Mouse (Mus musculus) hindlimb bud, embryonic 11.5 days (tissue): ENCODE data around the gene Sypl2.

ENCODE experiments used
- DNase-seq: peaks from one replicate; pipeline ENCODE4 v3.0.0-alpha.2; 2012; ENCODE audit warnings: low read depth, low spot score; ENCODE audit errors: extremely low spot score

The Sypl2 gene

DNA sequence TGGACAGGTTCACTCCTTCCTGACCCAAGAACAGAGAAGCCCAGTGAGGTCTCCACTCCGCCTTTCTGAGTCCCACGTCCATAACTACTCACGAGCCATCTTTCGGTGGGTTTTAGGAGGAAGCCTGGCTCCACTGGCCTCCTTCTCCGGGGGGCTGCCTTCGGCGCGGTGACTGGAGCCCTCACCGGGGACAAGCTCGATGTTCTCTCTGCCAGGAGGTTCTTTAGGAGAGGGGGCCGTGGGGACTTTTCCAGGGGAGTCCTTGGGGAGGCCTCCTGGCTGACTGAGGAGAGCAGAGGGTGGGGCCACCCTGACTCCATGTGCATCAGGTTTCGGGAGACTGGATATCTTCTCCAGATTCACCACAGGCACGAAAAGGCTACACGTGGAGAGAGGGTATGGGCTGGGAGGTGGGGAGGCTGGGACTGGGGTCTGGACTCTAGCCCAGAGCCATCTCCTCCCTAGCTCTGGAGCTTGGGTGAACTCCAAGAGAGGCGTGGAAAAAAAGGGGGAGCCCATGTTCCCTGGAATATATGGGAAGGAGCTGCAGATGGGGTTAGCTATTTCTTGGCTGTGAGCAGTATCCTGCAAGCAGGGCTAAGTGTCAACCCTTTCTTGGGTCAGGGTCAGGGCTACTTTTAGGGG, 19.6 kb downstream of the Sypl2 start:
- DNase-seq, result no peak

DNA sequence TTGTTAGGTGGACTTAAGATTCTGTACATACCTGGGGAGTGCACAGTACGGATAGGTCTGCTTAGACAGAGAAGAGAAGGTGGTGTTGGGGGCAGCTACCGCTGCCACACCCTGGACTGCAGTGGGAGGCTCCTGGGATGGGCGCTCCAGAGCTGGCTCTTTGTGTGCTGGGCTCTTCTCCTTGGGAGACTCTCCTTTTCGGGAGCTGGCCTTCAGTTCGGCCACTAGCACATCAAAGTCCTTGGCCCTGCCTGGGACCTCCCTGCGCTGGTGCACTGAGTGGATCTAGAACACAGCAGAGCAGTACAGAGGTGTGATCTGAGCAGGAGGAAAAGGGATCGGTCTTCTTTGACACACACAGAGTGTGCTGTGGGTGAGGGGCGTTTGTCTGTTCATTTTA, 20.8 kb downstream of the Sypl2 start:
- DNase-seq, result no peak

DNA sequence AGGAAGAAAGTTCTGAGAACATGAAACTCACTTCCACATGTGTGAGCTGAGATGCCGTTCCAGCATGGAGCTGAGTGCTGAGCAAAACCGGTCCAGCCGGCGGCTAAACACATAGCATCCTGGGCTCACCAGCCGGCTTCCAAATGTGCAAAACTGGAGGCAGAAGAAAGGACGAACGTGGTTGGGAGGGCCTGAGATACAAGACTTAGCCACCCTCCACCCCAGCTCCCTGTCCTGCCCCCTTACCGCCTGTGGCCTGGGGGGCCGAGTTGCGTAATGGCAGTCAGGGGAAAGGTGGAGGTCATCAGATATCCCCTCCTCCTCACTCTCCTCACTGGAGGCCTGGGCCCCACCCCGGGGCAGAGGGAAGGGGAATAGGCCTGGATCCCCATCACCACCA, 22.0 kb downstream of the Sypl2 start:
- no peak for DNase-seq

DNA sequence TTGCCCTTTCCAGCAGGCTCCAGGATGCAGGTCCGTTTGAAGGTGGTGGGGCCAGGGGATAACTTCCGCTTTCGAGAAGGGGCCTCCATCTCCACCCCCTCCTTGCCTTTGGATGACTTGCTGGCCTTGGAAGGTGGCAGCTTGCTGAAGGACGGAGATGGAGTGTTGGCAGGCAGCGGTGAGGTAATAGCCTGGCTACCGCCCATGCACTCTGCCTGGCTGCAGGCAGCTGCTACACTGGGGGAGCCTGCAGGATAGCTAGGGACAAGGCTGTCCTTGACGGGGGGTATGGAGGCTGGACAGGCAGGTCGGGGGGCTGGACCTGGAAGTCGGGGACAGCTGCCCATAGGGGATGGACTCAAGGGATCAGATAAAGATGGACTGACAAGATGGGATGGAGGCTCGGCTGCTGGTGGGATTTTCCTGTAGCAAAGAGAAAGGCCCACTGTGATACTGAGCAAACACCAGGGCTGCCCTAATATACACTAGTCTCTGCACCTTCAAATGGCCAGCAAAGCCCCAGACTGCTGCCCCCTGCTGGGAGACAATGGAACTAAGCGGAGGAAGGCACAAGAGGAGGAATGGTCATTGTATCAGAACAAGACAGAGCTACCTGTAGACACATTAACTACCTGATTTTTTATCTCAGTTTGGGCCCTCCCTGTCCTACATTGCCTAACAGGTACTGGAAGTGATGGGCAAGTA, 22.7 kb downstream of the Sypl2 start:
- DNase-seq, result no peak

DNA sequence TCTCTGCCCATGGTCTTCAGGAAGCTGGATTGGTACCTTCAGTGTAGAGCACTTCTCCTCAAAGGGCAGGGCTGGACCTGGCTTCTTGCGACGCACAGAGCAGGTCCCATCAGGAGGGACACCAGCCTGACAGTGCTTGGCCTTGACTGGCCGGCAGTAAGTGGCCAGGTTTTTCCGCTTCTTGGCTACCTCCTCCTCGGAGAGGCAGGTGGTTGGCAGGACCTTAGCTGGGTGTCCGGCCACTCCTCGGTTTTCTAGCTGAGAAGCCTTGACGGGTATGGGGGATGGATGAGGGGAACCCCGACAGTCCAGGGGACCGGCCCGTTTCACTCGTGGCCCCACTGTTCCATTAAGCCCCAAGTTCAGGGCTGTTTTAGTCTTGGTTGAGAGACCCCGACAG, 23.2 kb downstream of the Sypl2 start:
- no peak for DNase-seq

DNA sequence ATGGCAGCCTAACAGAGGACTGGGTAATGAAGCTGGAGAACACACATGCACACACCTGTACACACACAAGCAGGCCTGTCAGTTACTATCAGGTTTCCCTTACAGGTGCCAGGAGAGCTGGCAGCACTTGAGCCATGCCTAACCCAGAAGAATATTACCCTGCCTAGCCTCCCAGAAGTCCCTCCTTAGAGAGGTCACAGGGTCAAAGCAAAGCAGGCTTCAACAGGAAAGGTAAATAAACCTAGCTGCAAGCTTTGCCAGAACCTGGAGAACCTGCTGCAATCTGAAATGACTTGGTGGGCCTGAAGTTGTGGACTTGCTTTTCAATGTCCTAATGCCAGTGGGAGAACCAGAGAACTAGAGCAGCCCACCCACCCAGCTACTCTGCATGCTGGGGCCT, 23.9 kb downstream of the Sypl2 start:
- no peak for DNase-seq

DNA sequence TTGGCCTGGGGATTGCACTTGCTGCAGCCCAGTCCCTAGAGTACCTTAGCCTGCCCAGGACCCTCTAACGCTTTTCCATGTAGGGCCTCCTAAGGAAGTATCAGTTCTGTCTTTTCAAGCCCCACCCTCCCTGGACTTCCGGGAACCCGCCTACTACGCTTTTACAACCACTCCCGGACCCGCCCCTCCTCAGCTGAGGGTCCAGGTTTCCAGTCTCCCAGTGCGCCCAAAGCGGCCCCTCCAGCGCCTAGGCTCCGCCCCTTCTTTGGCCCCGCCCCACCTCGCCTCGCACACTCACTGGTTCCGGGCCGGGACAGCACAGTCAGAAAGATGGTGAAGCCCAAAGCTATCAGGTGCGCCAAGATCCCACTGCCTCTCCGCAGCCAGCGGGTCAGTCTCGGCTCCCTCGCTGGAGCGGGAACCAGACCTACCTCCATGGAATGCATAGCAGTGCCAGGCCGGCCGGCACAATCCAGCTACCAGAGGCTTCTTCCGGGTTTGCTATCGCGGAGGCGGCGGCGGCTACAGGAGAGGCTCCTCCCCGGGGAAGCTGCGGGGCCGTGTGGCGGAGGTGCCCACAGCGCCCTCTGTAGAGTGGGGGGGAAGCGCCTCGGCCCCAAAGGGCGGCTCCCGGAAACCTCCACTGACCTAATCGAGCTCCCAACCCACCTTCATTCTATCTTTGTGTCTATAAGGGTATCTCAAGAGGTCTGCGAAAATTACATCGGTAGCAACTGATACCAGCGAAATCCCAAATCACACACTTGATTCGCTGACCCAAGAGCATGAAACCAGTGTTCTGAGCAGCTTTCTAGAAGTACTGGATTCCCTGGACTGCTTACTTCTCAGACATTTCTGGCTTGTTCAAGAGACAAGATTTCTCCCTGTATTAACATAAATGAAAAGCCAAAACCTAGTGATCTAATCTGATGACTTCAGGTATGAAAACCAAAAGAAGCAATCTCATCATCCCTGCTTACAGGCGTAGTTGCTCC, 25.8 kb downstream of the Sypl2 start, which contains the start of gene Cyb561d1:
Cyb561d1 (minus strand) TSS at position 884 of the 995 bp plus-strand sequence.
- no peak for DNase-seq

DNA sequence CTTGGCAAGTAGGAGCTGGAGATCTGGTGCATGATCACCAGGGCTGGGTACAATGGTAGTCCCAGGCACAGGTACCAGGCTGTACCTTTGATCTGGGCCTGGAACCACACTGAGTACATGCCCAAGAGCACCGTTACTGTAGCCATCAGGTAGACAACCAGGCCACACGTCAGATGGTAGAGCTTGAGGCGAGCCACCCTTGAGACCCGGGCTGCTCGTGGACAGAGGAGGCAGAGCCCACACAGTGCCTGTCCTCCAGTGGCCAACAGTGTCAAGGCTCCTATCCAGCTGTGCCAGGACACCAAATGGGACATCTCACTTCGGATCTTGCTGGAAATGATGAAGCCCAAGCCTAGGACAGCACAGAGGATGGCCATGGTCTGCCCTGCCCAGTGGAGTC, 27.2 kb downstream of the Sypl2 start:
- DNase-seq, result no peak

DNA sequence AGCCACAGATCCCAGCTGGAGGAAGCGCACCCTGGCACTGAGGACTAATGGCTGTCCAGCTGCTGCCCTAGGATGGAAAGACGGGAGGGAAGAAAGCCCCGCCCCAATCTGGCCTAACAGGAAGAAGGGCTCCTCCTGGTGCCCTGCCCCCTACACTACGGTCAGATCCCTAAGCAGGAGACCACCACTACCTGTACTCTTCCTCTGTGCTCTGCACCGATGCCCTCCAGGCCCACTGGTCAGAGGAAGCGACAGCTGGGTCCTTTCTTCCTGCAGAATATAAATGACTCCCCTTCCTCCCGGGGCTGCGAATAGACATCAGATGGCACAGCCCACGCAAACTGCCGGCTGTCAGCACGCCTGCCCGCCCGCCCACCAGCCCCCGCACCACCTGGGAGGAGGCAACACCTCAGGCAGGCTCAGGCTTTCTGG, 29.4 kb downstream of the Sypl2 start:
- DNase-seq, result no peak

DNA sequence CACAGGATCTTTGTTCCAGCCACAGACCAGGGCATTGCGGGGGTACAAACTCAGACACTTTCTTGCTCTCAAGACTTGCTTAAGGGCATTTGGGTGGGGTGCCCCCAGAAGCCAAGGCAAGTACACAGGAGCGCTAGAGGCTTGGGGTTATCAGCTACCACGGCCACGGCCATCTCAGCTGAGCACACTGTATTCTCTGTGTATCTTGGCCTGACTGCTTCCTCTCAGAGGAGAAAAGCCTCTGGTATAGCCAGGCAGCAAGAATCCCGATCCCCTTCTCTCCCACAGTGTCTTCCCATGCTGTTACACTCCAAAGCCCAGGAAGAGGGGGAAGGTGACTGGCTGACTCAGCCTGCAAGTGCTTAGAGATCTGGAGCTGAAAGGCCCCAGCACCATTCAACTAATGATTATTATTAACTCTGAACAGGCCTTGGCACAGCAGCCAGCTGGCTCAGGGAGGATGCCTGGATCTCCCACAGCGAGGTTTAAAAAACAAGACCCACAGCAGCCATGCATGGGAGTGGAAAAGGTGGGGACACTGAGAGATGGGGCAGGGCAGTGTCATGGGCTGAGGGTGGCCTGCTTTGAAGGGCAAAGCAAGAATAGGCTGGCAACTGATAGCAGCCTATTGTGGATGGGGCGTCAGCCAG, 30.4 kb downstream of the Sypl2 start:
- DNase-seq, result no peak

DNA sequence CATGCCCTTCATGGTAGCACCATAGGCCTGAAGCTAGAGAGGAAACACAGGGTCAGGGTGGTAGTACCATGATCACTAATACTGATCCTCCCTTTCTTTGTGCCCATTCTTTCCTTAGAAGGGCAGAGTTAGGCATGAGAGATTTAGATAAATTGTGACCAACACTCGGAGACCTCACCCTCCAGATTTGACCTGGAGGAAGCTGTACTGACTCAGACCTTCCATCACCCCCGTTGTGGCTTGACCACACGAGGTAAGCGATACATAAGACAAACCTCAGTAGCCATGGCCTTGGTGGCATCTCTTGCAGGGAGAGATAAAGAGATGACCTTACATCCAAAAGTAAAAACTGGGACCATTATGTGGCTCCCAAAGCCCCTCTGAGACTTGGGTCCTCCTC, 31.2 kb downstream of the Sypl2 start:
- DNase-seq, result no peak

DNA sequence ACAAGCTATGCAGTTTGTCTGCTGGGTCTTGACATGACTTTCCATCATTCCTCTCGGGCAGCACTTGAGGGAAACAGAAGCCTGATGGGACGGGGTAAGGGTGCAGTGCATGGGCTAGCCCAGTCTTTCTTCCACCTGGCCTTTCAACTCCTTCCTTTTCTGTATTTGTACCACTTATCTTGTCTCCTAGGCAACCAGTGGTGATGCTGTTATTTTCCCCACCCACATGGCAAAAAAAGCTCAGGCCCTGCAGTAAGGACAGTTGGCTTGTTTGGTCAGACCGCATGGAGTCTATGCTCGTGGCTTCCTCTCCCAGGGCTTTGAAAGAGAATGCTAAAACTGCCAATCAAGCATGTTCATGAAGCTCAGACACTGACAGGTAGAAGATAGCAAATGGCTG, 32.8 kb downstream of the Sypl2 start:
- no peak for DNase-seq

DNA sequence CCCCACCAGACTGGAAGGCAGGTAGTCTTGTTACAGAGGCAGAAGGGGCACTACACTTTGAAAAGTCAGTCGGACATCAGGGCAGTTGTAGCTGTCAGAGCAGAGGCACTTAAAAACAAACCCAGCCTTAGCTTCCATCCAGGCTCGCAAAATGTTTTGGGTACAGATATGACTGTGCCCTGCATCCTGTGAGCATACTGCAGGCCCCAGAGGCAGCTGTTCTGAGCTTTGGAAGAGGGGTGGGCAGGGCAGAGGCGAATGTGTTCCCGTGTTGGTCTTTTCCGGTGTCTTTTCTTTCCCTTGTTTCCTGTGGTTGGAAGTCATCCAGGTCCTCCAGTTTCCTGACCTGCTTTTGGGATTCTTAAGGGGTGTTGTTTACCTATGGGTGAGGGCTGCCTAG, 36.6 kb downstream of the Sypl2 start:
- DNase-seq, result no peak

DNA sequence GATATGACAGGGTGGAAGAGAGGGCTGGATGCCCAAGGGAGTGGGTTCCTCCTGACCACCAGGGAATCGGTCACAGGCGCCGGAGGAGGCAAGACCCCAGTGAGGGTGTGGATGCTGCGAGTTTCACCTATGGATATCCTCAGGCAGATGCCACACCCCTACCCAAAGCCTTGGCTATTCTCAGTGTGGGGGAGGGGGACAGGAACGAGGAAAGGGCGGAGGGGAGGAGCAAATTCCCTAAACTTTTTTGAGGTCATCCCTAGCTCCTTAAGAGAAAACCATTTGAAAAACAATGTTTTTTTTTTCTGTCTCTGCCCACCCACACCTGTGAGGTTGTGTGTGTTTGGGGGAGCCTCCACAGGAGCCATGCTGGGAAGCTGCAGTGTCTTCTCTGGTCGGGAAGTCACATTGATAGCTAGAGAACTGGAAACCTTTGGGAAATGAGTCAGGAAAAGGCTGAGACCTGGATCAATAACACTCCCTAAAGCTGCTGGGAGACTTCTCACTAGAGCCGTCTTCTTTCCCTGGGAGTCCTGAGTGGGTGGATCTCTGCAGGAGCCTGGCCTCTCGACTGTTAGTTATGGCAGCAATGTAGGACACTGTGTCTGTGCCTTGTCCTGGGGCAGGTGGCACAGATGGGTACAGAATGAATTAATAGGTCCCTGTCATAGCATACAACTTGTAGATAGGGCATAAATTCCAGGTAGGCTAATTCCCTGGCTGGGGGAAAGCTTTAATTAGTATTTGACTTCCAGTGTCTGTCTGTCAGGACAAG, 37.5 kb downstream of the Sypl2 start:
- no peak for DNase-seq

DNA sequence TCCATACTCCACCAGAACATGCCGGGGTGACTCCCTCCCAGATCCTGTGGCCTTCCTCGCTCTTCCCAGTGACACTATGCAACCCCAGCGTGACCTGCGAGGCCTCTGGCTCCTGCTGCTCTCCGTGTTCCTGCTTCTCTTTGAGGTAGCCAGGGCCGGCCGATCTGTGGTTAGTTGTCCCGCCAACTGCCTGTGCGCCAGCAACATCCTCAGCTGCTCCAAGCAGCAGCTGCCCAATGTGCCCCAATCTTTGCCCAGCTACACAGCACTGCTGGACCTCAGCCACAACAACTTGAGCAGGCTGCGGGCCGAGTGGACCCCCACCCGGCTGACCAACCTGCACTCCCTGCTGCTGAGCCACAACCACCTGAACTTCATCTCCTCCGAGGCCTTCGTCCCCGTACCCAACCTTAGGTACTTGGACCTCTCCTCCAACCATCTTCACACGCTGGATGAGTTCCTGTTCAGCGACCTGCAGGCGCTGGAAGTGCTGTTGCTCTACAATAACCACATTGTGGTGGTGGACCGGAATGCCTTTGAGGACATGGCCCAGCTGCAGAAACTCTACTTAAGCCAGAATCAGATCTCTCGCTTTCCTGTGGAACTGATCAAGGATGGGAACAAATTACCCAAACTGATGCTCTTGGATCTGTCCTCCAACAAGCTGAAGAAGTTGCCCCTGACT, 39.2 kb downstream of the Sypl2 start:
- DNase-seq, result no peak

DNA sequence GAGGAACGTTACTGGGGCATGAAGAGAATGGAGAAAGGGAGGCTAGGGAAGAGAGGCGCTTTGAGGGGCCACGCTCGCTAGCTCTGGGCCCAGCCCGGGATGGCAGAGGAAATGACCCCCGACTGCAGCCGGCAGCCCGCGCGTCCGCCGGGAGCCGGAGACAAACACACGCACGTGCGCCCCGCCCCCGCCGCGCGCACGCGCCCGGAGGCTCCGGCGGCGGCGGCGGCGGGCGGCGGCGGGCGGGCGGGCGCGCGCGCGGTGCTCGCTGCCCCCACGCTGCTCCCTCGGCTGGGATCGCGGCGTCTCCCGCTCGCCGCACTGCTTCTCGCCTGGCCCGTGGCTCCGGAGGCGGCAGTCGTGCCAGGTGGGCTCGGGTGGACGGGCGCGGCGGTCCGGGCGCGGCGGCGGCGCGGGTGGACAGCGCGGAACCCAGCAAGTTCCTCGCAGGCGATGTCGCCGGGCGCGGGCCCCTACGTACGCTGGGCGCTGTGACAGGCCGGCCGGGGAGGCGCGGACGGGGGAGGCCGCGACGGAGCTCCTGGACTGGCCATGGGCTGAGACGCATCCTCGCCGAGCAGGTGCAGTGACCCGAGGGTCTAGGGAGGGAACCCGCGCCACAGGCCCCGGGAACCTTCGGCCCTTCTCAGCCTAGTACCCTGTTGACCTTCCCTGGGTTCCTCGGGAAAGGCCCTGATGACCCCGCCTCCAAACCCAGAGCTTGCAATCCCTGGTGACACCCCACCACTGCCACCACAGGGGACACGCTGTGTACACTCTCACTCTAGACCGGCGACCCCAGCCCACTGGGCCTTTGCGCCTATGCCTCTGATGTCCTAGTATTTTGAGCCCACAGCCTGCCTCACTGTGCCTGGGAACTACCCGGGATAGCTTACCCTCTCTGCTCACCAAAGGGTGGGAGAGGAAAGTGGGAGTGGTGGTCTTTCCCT, 40.1 kb downstream of the Sypl2 start, which contains the start of gene Amigo1:
Amigo1 (plus strand) TSS at position 238 of the 950 bp plus-strand sequence.
- no peak for DNase-seq

DNA sequence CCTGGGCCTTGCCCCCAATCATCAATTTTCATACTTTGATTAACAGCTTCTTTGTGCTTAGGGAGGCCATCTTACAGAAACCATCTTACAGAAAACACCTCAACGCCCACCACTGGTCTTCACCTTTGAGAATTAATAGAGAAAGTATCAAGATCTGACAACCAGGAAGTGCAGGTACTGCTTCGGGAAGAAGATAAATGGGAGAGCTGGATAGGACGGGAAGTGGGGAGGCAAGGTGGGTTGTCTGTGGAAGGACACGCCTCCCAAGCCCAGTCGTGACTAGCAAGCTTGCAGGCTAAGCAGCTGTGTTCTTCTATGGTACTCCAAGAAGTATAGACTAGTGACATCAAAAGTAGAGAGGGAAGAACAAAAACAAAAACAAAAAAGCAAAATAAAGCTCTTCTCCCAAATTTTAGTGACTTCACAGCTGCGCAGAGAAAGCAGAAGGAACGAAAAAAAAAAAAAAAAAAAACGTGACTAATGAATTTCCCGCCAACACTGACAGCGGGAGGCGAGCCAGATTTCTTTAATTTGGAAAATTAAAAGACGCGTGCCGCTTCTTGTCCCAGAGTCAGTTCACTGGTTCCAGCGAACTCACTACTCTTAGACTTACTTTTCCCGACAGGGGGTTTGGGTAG, 40.9 kb downstream of the Sypl2 start:
- DNase-seq, result no peak

DNA sequence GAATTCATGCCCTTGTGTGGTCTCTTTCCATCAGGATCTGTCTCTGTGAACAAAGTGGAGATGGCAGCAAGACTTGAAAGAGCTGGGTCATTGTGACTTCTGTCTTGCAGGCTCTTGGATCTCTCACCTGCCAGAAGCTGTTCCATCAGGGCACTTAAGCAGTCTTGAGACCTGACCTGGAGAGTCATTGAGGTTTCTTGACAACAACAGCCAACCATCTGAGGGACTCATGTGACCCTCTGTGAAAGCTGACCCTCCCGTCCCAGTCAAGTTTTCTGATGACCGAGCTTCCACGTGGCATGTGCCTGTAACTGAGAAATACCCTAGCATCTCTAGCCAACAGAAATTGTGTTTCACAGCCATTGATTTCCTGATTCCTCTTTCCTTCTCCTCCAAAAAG, 41.7 kb downstream of the Sypl2 start:
- DNase-seq, result no peak
